Mouse (Mus musculus) frontal cortex, postnatal 25 days (tissue): ENCODE measurements at regions not wholly inside any gene's neighbourhood (a gene's known extent, or its start where the extent isn't known, plus 50 kb on each side); places are given as distances from the start of the nearest gene placed in this dataset.

ENCODE experiments used
- DNase-seq, 2 experiments: peaks; one replicate each; pipeline ENCODE4 v3.0.0; 2022; ENCODE audit warnings: low spot score in 2 of 2

GRCm38 (mm10) chr12:107231629-107232028 is 256.8 kb upstream of the 3110018I06Rik start:
- no peak for DNase-seq

GRCm38 (mm10) chr12:107250747-107251470 is 237.5 kb upstream of the 3110018I06Rik start:
- DNase-seq, result no peak

DNA sequence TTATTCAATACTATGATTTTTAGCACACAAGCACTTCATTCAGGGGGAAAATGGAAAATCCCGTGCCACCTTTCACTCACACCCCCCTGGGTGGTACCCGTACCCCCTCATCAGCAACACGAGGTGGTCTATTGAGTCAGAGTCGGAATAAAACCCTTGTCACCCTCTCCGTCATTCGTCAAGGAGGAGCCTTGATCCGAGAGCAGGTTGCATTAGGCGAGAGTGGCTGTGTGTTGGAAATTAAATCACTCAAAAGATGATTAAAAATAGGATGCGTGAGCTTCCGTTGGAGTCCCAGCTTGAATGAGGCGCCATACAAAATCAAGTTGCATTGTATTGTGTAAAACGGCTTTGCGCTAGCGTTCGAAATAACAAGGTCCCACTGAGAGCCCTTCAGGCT is 236.5 kb upstream of the 3110018I06Rik start:
- no peak for DNase-seq

GRCm38 (mm10) chr12:107262076-107262475 is 226.4 kb upstream of the 3110018I06Rik start:
- DNase-seq, result no peak

- no peak for DNase-seq
These were observed 225.9 kb upstream of the 3110018I06Rik start for GRCm38 (mm10) chr12:107262516-107262915.

- DNase-seq, result no peak
These were observed 221.7 kb upstream of the 3110018I06Rik start for GRCm38 (mm10) chr12:107266696-107267095.

DNA sequence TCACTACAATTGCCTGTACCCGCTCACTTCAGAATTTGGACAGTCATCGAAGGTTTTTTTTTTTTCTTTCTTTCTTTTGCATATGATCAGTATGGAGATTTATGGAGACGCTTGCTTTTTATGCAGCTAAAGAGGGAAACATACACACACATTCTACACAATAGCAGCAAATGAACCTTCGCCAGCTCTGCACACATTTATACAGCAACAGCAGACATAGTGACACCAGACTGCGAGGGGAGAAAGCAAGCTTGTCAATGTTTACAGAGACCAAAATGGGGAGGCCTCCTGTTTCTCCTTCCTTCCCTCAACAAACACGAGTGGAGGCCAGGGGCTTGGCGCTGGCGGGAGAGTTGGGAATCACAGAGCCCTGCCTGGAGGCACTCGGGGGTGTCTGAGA is 202.8 kb upstream of the 3110018I06Rik start:
- DNase-seq, result no peak

DNA sequence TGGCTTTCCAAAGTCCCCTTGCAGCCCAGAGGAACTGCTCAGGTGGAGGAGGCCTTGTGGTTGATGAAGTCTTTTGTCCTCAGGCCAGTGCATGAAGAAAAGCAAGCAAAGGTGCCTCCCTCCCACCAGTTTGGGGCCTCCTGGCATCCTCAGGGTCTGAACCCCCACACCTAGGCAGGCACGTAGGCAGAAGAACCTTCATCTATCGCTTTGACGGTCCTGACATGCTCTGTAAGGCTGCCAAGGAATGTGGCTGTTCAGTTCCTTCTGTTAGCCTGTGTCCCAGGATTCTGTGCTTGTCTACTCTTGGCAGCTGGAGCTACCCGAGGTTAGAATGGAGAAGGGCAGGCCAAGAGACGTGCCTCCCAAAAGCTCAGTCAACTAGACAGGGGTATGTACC is 197.1 kb upstream of the 3110018I06Rik start:
- no peak for DNase-seq

DNA sequence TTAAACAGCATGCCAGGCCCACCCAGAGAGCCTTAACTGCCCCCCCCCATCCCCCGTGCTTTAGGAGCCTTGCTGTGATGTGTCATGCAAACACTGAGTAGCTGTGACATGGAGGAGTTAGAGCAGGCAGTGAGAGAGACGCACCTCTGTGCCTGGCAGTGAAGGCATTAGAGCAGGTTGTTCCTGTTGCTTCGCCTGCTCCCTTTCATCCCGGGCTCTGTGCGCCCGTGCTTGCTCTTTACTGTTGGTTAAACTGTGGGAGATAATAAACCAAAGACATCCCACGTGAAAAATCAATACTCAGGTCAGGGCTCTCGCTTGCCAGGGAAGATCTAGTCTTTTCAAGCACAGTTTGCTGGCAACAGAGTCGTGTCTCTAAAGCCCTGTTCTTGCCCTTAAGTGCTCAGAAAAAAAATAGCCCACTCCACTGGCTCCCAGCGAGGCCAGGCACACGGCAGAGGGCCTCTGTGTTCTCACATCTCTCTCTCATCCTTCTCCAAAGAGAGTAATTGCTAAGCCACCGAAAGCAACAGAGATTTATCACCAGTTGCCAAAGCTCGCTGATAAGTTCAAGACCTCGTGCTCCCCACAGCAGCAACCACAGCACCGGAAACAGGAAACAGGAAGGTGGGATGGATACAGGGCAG is 181.2 kb upstream of the 3110018I06Rik start:
- no peak for DNase-seq

DNA sequence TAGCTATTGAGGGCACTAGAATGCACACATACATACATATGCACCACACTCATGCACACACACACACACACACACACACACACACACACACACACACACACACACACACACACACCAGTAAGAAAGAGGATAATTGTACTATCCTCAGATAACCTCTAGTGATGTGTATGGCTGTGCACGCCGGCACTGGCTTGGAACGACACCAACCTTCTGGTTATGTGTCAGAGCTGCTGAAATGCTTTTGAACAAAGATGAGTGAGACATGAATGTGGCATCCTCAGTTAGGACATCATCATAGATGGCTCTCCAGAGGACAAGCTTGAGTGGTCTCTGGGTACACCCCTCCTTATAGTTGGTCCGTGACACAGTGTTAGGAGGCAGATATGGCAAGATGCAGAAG is 173.0 kb upstream of the 3110018I06Rik start:
- DNase-seq, result no peak

DNA sequence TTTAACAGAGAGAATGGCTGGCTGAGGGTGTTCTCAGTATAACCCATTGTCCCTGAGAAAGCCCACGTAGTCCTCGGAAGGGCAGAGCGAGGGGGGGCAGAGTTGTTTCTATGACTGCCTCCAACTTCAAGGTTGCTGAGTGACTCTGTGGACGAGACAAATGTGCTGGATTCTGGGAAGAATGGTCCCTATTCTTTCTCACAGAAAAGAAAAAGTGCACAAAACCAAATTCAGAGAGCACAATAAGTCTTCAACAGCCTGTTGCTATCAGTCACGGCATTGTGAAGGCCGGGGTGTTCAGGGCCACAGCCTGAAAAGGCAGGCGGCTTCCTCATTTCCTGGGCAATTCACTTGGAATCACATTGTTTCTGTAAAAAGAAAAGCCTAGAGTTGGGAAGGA is 165.6 kb upstream of the 3110018I06Rik start:
- DNase-seq, result no peak

DNA sequence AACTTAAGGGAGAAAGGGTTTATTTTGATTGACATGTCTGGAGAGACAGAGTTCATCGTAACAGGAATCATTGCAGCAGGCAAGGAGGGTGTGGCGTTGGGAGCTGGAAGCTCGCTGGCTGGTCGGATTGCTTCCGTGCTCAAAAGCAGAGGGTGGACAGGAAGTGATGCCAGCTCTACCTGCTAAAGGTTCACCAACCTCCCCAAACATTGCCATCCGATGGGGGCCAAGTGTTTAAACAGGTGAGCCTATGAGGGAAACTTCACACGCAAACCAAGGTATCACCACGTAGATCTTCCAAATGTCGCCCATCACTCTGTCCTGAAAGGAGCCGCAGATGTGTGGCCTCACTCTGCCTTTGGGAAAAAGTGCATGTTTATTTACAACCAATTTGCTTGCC is 162.3 kb upstream of the 3110018I06Rik start:
- no peak for DNase-seq

DNA sequence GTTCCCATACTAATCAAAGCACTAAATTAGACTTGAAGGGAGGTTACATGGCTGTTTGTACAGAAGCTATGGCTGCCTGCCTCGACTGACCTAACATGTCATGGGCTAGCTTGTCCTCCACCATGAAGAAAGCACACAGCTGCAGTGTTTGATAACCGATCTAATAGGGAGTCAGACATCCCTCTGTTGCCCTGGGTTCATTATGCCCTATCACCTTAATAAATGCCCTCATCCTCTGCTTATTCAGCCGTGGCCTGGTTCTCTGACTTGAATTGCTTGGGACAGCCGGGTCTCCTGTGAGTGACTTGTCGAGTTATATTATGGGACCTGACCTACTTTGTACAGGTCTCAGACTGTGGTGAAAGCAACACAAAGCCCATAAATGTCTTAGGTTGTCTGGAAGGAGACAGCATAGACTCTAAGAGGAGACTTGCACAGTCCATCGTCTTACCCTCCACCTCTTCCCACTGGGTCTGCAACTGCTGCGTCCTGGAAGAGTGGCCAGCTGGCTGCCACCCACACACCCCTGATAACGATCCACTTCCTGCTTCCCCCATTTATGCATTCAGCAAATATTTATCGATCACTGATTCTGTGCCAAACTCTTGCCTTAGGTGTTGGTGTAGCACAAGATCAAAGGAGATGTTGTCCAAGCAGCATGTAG is 161.2 kb upstream of the 3110018I06Rik start:
- no peak for DNase-seq

- DNase-seq, result no peak
These were observed 159.4 kb upstream of the 3110018I06Rik start for GRCm38 (mm10) chr12:107328986-107329385.

DNA sequence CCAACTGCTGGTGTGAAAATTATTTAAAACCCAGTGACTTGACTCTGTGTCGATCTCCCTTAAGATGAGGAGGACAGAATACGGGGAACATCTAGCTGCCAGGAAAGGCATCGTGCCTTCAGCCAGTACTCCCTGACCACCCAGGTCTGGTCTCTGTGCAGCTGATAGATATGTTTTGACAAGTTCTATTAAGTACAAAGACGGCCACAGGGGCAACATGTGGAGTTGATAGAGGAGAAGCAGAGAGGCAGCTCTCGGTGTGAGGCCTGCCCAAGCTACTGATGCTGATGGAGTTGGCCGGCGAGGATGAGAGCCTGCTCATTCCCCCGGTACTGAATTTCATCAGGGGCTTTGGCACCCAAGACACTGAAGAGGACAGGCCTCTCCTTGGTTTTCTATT is 154.1 kb upstream of the 3110018I06Rik start:
- DNase-seq, result no peak

GRCm38 (mm10) chr12:107335106-107335505 is 153.3 kb upstream of the 3110018I06Rik start:
- no peak for DNase-seq

GRCm38 (mm10) chr12:107338758-107339157 is 149.7 kb upstream of the 3110018I06Rik start:
- DNase-seq, result no peak

- DNase-seq, result no peak
These were observed 132.2 kb upstream of the 3110018I06Rik start for GRCm38 (mm10) chr12:107356211-107356610.

DNA sequence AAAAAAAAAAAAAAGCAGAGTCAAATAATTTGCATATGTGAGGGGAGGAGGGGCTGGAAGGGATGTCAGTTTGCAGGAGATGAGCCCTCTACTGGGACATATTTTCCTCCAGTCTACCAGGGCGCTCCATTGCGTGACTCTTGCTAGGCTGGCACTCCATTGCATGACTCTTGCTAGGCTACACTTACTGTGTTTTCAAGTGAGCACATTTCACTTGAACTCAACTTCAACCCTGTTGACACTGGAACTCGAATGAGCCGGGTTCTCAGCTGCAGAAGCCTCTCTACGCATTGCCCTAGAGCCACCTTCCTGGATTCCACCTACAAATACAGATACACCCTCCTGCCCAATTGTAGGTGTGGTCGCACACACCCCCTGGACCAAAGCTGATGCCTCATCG is 131.5 kb upstream of the 3110018I06Rik start:
- DNase-seq, result no peak

- no peak for DNase-seq
These were observed 127.9 kb upstream of the 3110018I06Rik start for GRCm38 (mm10) chr12:107360511-107360910.

DNA sequence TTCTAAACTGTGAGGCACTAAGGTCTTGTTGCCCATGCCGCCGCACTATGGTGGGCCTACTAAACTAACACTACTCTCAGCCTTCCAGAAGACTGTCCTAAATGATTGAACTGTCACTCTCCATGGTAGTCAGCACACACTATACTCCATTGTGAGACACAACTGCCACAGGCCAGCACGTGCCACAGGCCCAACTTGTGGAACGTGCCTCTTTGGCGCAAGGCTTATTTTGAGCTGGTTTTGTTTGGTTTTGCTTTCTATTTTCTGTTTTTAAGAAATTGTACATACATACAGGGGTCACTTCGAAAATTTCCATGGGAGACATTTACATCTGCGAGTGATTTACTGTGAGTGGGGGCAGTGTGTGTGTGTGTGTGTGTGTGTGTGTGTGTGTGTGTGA is 126.8 kb upstream of the 3110018I06Rik start:
- no peak for DNase-seq

DNA sequence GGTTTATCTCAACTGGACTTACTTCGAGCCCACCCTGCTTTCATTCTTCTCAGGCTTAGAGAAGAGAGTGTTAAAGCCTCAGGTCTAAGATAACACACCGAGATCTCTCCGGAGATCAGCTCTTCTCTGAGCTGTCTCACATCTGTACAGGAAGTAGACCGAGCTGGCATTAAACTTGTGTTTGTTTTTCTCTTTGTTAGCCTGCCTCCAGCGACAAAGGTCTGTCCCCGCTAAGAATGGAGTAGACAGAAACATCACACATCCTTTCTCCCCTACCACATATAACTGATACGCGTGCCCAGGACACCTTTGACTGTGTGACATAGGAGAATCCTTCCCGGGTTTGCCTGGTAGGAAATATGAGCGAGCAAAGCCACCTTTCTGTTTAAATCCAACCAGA is 126.3 kb upstream of the 3110018I06Rik start:
- no peak for DNase-seq

GRCm38 (mm10) chr12:107372254-107372653 is 116.2 kb upstream of the 3110018I06Rik start:
- no peak for DNase-seq
